In genomic region chr1:34842887-34843618, GRCm38 (mm10) we compare ENCODE assay signal across 8 mouse cellular contexts. TPM values are rescaled to one million over a fixed set of nuclear protein-coding genes. Genes with fewer than 3 reads are reported as not detected.
DNase-seq lines count a peak whose midpoint lies in the region; ATAC-seq and TF ChIP-seq lines count a peak whose summit lies in the region.

Fam168b (minus strand) TSS chr1:34843065.

- H3K9ac ChIP-seq in heart, embryonic 11.5 days (ENCODE audit: low read depth, low read length): peak within 1 kb of the TSS; percentile 96
- H3K9ac ChIP-seq in kidney, embryonic 16.5 days (replicated peaks; ENCODE audit: low read length): peak within 1 kb of the TSS; percentile 93
- H3K9ac ChIP-seq in liver, adult 2 months (ENCODE audit: low read depth, low read length): peak within 1 kb of the TSS; percentile 98

- H3K4me2 ChIP-seq in heart, embryonic 11.5 days: peak within 1 kb of the TSS; percentile 79
- H3K4me2 ChIP-seq in kidney, embryonic 16.5 days (replicated peaks; ENCODE audit: low read depth, low read length): peak within 1 kb of the TSS; percentile 89
- H3K4me2 ChIP-seq in myocyte (ENCODE audit: low read depth): peak within 1 kb of the TSS; percentile 91

- peaks cover 29% of the 10 kb centered on the region for H3K4me1 ChIP-seq in heart, embryonic 11.5 days (ENCODE audit: control insufficient read depth, insufficient read depth, low read length)
- peaks cover 28% of the 10 kb centered on the region for H3K4me1 ChIP-seq in kidney, embryonic 16.5 days (ENCODE audit: insufficient read depth, low read length)
- H3K4me1 ChIP-seq in liver, adult 2 months (ENCODE audit: control insufficient read depth, insufficient read depth, low read length): peaks cover 13% of the 10 kb centered on the region

- peaks cover 17% of the 10 kb centered on the region; the same call in 1 of the 2 replicates for H3K79me2 ChIP-seq in liver, adult 2 months (ENCODE audit: control insufficient read depth, insufficient read depth, low read length)
- peaks cover 44% of the 10 kb centered on the region for H3K79me2 ChIP-seq in myocyte (ENCODE audit: control insufficient read depth, insufficient read depth)

- TF ChIP-seq CTCF in liver, adult 2 months (IDR thresholded peaks at IDR 0.05; ENCODE audit: low read depth, low read length): no peak

- DNase-seq in B cell, adult 2 months: peak; percentile 91 to 93
- DNase-seq in brain, adult 2 months (ENCODE audit: low read depth, low spot score): peak; percentile 93
- DNase-seq in liver, adult 2 months (ENCODE audit: extremely low read depth, low read depth, low spot score): peak; percentile 59
- DNase-seq in splenic B cell, adult 2 months (ENCODE audit: low read depth, low spot score): peak; percentile 91

- peak; percentile 84 for ATAC-seq in erythroblast, adult 5-6 weeks (replicated peaks; ENCODE audit: low FRiP score, poor library complexity, severe bottlenecking)
- ATAC-seq in heart, embryonic 11.5 days (replicated peaks; ENCODE audit: insufficient number of reproducible peaks, low FRiP score, low TSS enrichment): peak; percentile 83
- ATAC-seq in kidney, embryonic 16.5 days (ENCODE audit: low FRiP score, low TSS enrichment): peak; percentile 89

- TF ChIP-seq POLR2A in liver, adult 2 months (IDR thresholded peaks at IDR 0.05; ENCODE audit: extremely low read depth, insufficient read depth, low read length): peak; percentile 51
- peak; percentile 88 for TF ChIP-seq POLR2A in myocyte (IDR thresholded peaks at IDR 0.05; ENCODE audit: insufficient read length, low read depth)

- no peaks in the 10 kb centered on the region for H3K27me3 ChIP-seq in heart, embryonic 11.5 days (ENCODE audit: control insufficient read depth, insufficient read depth, low read length)
- H3K27me3 ChIP-seq in kidney, embryonic 16.5 days (ENCODE audit: insufficient read depth, low read length): no peaks in the 10 kb centered on the region
- H3K27me3 ChIP-seq in liver, adult 2 months (ENCODE audit: control insufficient read depth, insufficient read depth, low read length): no peaks in the 10 kb centered on the region
- no peaks in the 10 kb centered on the region for H3K27me3 ChIP-seq in myocyte (ENCODE audit: control insufficient read depth, insufficient read depth, insufficient read length)
- H3K27me3 ChIP-seq in splenic B cell, adult 2 months (ENCODE audit: control insufficient read depth, insufficient read depth, low read length, poor library complexity, severe bottlenecking): no peaks in the 10 kb centered on the region

- peak within 1 kb of the TSS; percentile 97 for H3K27ac ChIP-seq in heart, embryonic 11.5 days (ENCODE audit: low read depth, low read length)
- peak within 1 kb of the TSS; percentile 98 for H3K27ac ChIP-seq in kidney, embryonic 16.5 days (ENCODE audit: low read length)
- H3K27ac ChIP-seq in liver, adult 2 months (replicated peaks; ENCODE audit: insufficient read depth, low read depth, low read length): peak within 1 kb of the TSS; percentile 92

- H3K36me3 ChIP-seq in heart, embryonic 11.5 days (ENCODE audit: control insufficient read depth, insufficient read depth, low read length): no peaks in the 10 kb centered on the region; the same call in 1 of the 2 replicates
- no peaks in the 10 kb centered on the region for H3K36me3 ChIP-seq in kidney, embryonic 16.5 days (ENCODE audit: insufficient read depth, low read length)
- H3K36me3 ChIP-seq in liver, adult 2 months (ENCODE audit: control insufficient read depth, insufficient read depth, low read length): no peaks in the 10 kb centered on the region
- no peaks in the 10 kb centered on the region for H3K36me3 ChIP-seq in myocyte (ENCODE audit: control insufficient read depth, insufficient read depth)
- H3K36me3 ChIP-seq in splenic B cell, adult 2 months (ENCODE audit: control insufficient read depth, insufficient read depth, low read length, poor library complexity, severe bottlenecking): no peaks in the 10 kb centered on the region; the same call in 1 of the 2 replicates

- 2% methylated on average over 50 of the region's 59 CpGs for WGBS in heart, embryonic 11.5 days (ENCODE audit: insufficient replicate concordance)
- WGBS in kidney, embryonic 16.5 days: 1% methylated on average over 41 of the region's 59 CpGs
- under 1% methylated on average over 52 of the region's 59 CpGs for WGBS in liver, adult 2 months

- H3K4me3 ChIP-seq in heart, embryonic 11.5 days (ENCODE audit: low read depth, low read length): peak within 1 kb of the TSS; percentile 78
- peak within 1 kb of the TSS; percentile 82 for H3K4me3 ChIP-seq in kidney, embryonic 16.5 days (ENCODE audit: low read length)
- peak within 1 kb of the TSS; percentile 89 for H3K4me3 ChIP-seq in liver, adult 2 months (ENCODE audit: insufficient read depth, low read depth, low read length)
- peak within 1 kb of the TSS; percentile 84 for H3K4me3 ChIP-seq in myocyte

- no peaks in the 10 kb centered on the region for H3K9me3 ChIP-seq in heart, embryonic 11.5 days (replicated peaks; ENCODE audit: control insufficient read depth, low read length)
- H3K9me3 ChIP-seq in kidney, embryonic 16.5 days (ENCODE audit: low read length): no peaks in the 10 kb centered on the region

- peak within 1 kb of the TSS; percentile 68 for H3ac ChIP-seq in myocyte (ENCODE audit: control insufficient read depth, insufficient read length)

TF ChIP-seq in myocyte, 11 proteins besides CTCF, POLR2A, EP300 and RAD21:
- TF ChIP-seq TCF3 (IDR thresholded peaks at IDR 0.05; ENCODE audit: insufficient read length, low read depth): peak; percentile 16
- peak in 1 of 3 experiments; percentile 55 for TF ChIP-seq MYOD1 (IDR thresholded peaks at IDR 0.05; ENCODE audit: control insufficient read depth in 1 of 3, insufficient read length in 2 of 3, low read depth in 2 of 3)
- peak in 1 of 3 experiments; percentile 69 for TF ChIP-seq MYOG (IDR thresholded peaks at IDR 0.05; ENCODE audit: control insufficient read depth in 1 of 3, insufficient read depth in 1 of 3, insufficient read length in 2 of 3, low read depth in 2 of 3)
- TF ChIP-seq E2F4 (IDR thresholded peaks at IDR 0.05; ENCODE audit: insufficient read depth): peak; percentile 30
- no peak for TF ChIP-seq MAX (IDR thresholded peaks at IDR 0.05; ENCODE audit: low read depth)
- peak; percentile 91 for TF ChIP-seq USF1 (IDR thresholded peaks at IDR 0.05; ENCODE audit: low read depth)
- TF ChIP-seq SRF (IDR thresholded peaks at IDR 0.05; ENCODE audit: control insufficient read depth, insufficient read length, low read depth): no peak
- no peak for TF ChIP-seq CEBPB (IDR thresholded peaks at IDR 0.05; ENCODE audit: insufficient read depth, poor library complexity, severe bottlenecking)
- TF ChIP-seq REST (IDR thresholded peaks at IDR 0.05; ENCODE audit: insufficient read depth, insufficient read length): no peak
- peak; percentile 87 for TF ChIP-seq POLR2AphosphoS2 (IDR thresholded peaks at IDR 0.05; ENCODE audit: insufficient read length, low read depth)
- no peak for TF ChIP-seq TCF12 (IDR thresholded peaks at IDR 0.05; ENCODE audit: insufficient read depth, poor library complexity, severe bottlenecking)

RNA-seq across cellular contexts. Expression of gene Fam168b, which starts in this region (rescaled TPM):
- 6.3 and 13.6 TPM in 2 replicates for total RNA-seq in erythroblast, adult 5-6 weeks (2015; ENCODE audit: low replicate concordance)
- 15.9 and 29.3 TPM in 2 replicates for total RNA-seq in erythroblast, adult 5-6 weeks (2017; ENCODE audit: low replicate concordance)
- 33.0 and 53.4 TPM in 2 replicates for polyA plus RNA-seq in heart, embryonic 11.5 days (2014; fragmentation: Nextera tagmentation; extraction: Ambion mirVana)
- 69.1 and 83.2 TPM in 2 replicates for polyA plus RNA-seq in kidney, embryonic 16.5 days (2015; fragmentation: Nextera tagmentation; extraction: Ambion mirVana)
- 16.6 and 23.3 TPM in 2 replicates for total RNA-seq in liver, adult 2 months (2014; rRNA removed)
- polyA plus RNA-seq in liver, adult 2 months (2012; rRNA removed): 105 and 117 TPM in 2 replicates
- 37.7 TPM for polyA plus RNA-seq in myocyte (2012; fragmentation: generic; extraction: Trizol)

Comparison
In these comparisons a context has a peak if more than half of its experiments do, and no peak if none do; other contexts are left out.
1. Peak in every context shown above with its lines: DNase-seq, ATAC-seq, H3K4me3 ChIP-seq and H3K27ac ChIP-seq.